In genomic region chr4:137959889-137960665, GRCm38 (mm10) we compare ENCODE assay signal across 10 mouse cellular contexts. TPM values are rescaled to one million over a fixed set of nuclear protein-coding genes. Genes with fewer than 3 reads are reported as not detected.
A peak's percentile ranks its signal among the peaks of the same experiment; 100 is the strongest.
DNase-seq lines count a peak whose midpoint lies in the region; TF ChIP-seq lines count a peak whose summit lies in the region.
"Had no signal": no experiment of that assay in that cellular context is flagged by ENCODE, and none has a peak within 500 bp of the region (broad histone marks: within the 10 kb centered on the region; RNA-seq: fewer than 3 reads in every experiment).

No protein-coding gene starts in this region.

- no peak for TF ChIP-seq POLR2A in CH12.LX (IDR thresholded peaks at IDR 0.05; ENCODE audit: low read depth, low read length)

- in situ Hi-C loops in CH12.LX (cut with MboI; ENCODE audit: low pct_ligation_motif_present, low pct_unique_long_range_greater_than_20kb, low sequenced_read_pairs): loop anchor here (10.0 to 25.0 kb wide), 3 partner anchors 145 to 452 kb away; partner anchors contain the start of gene Ddost

- H3K4me3 ChIP-seq in layer of hippocampus, adult 2 months: no peak overlapping the region
- H3K4me3 ChIP-seq in CH12.LX (replicated peaks in 1 of 3; ENCODE audit: low read depth in 2 of 3, low read length in 2 of 3, poor library complexity in 1 of 3): no peak overlapping the region
- H3K4me3 ChIP-seq: limb, embryonic 15.5 days; myocyte had no signal

- H3K9ac ChIP-seq in CH12.LX (ENCODE audit: insufficient read depth, low read depth): no peak overlapping the region
- H3K9ac ChIP-seq: limb, embryonic 15.5 days had no signal

- TF ChIP-seq EP300 in CH12.LX (IDR thresholded peaks at IDR 0.05; ENCODE audit: low read length): no peak

- no peak for TF ChIP-seq RAD21 in CH12.LX (IDR thresholded peaks at IDR 0.05; ENCODE audit: low read depth, low read length)

- H3K79me2 ChIP-seq in CH12.LX (replicated peaks; ENCODE audit: control insufficient read depth, extremely low read depth, insufficient read depth, poor library complexity, severe bottlenecking): no peaks in the 10 kb centered on the region

- no peak overlapping the region for H3K4me2 ChIP-seq in CH12.LX (ENCODE audit: insufficient read depth, low read depth, poor library complexity, severe bottlenecking)
- H3K4me2 ChIP-seq: limb, embryonic 15.5 days had no signal

- dilution Hi-C loops in CH12.LX (cut with MboI; ENCODE audit: extremely low pct_ligation_motif_present, extremely low pct_unique_long_range_greater_than_20kb, low sequenced_read_pairs): no loop called here

- H3K4me1 ChIP-seq in CH12.LX (ENCODE audit: control insufficient read depth in 1 of 2, insufficient read depth in 2 of 2): no peaks in the 10 kb centered on the region
- H3K4me1 ChIP-seq: limb, embryonic 15.5 days had no signal

- TF ChIP-seq CTCF in layer of hippocampus, adult 2 months (conservative IDR thresholded peaks at IDR 0.05): peak; percentile 75
- TF ChIP-seq CTCF in CH12.LX (conservative IDR thresholded peaks at IDR 0.05 in 1 of 2, IDR thresholded peaks at IDR 0.05 in 1 of 2; ENCODE audit: low read depth in 2 of 2, low read length in 2 of 2): peak; percentile 46 to 60

- peaks cover 34% of the 10 kb centered on the region for H3K27me3 ChIP-seq in CH12.LX (replicated peaks)
- H3K27me3 ChIP-seq: limb, embryonic 15.5 days had no signal

- peak in 1 of 2 experiments; percentile 37 for DNase-seq in layer of hippocampus, adult 2 months (ENCODE audit: low spot score in 2 of 2)
- no peak for DNase-seq in layer of hippocampus, adult 9-10 months (ENCODE audit: low spot score)
- DNase-seq in A20 (ENCODE audit: low read depth, low spot score) (peak; percentile 32), CH12.LX (ENCODE audit: extremely low read depth) (no peak)
- peak; percentile 50 to 76 for DNase-seq in frontal cortex, adult 2 months (ENCODE audit: extremely low spot score in 1 of 2, low spot score in 1 of 2)
- no peak for DNase-seq in adrenal gland, adult 2 months
- DNase-seq in spleen, postnatal 4 days (ENCODE audit: low spot score in 2 of 2): no peak
- DNase-seq: cerebellum, postnatal 25 days had no signal

- no peaks in the 10 kb centered on the region for H3K36me3 ChIP-seq in CH12.LX (replicated peaks in 1 of 2; ENCODE audit: control insufficient read depth in 1 of 2, insufficient read depth in 1 of 2, low read length in 1 of 2)

- H3K27ac ChIP-seq in layer of hippocampus, adult 2 months: no peak overlapping the region
- no peak overlapping the region for H3K27ac ChIP-seq in CH12.LX (ENCODE audit: insufficient read depth, low read depth)
- H3K27ac ChIP-seq: limb, embryonic 15.5 days had no signal

- H3K9me3 ChIP-seq in CH12.LX (replicated peaks; ENCODE audit: low read length): peaks cover 2% of the 10 kb centered on the region
- H3K9me3 ChIP-seq: limb, embryonic 15.5 days had no signal

TF ChIP-seq in CH12.LX, 34 proteins besides CTCF, POLR2A, EP300 and RAD21:
- TF ChIP-seq GABPA (IDR thresholded peaks at IDR 0.05; ENCODE audit: insufficient replicate concordance, low read depth, low read length) (no peak), HCFC1 (IDR thresholded peaks at IDR 0.05; ENCODE audit: low read depth, low read length) (no peak)

RNA-seq across cellular contexts. Expression of gene Eif4g3, which starts 32.7 kb away (rescaled TPM):
- 100 to 1,000 TPM; 158 TPM for total RNA-seq in layer of hippocampus, adult 2 months (2021)
- total RNA-seq in CH12.LX (2012; rRNA removed) (22.3 and 24.0 TPM in 2 replicates), CH12.LX (2014; rRNA removed) (10.8 and 11.9 TPM in 2 replicates)
- 44.2 and 47.2 TPM in 2 replicates for polyA plus RNA-seq in CH12.LX (2012; ENCODE audit: insufficient read length, low read depth)
- 134 and 149 TPM in 2 replicates for polyA plus RNA-seq in frontal cortex, adult 2 months (2012; rRNA removed)
- 100 to 1,000 TPM in 1 of 2 experiments, 10 to 100 TPM in 1; 69.2 to 133 TPM for total RNA-seq in adrenal gland, adult 2 months (2021)
- 113 and 181 TPM in 2 replicates for polyA plus RNA-seq in adrenal gland, adult 2 months (2012; rRNA removed)

Comparison
In these comparisons a context has a peak if more than half of its experiments do, and no peak if none do; other contexts are left out.
1. DNase-seq: peak in A20 (single experiment) and frontal cortex, adult 2 months (2 of 2); none in layer of hippocampus, adult 9-10 months (single experiment), CH12.LX (single experiment), adrenal gland, adult 2 months (single experiment) and spleen, postnatal 4 days (0 of 2).